Mouse (Mus musculus) midbrain, embryonic 13.5 days (tissue): ENCODE data around the gene Olfr1085. TPM values are rescaled to one million over a fixed set of nuclear protein-coding genes. Genes with fewer than 3 reads are reported as not detected.
"Not testable (repeated sequence)": the region's sequence is repeated elsewhere in the genome, so short reads cannot be mapped to it uniquely, and the experiment has no call there.

Experiments
- ATAC-seq: fragments of 200-750 bp; cut with Nextera tagmentation; 2 replicates; pipeline ENCODE4 v1.8.0; 2017; ENCODE audit warnings: mild to moderate bottlenecking, moderate TSS enrichment, moderate library complexity
- H3K27ac ChIP-seq: fragments of 300-500 bp; sonication (generic); 2 replicates; pipeline ENCODE4 v1.5.1; 2015; ENCODE audit warnings: inconsistent platforms, mild to moderate bottlenecking, moderate library complexity
- H3K27me3 ChIP-seq: fragments of 300-500 bp; sonication (generic); 2 replicates; pipeline ENCODE4 v1.6.1; 2015; ENCODE audit warnings: mild to moderate bottlenecking, inconsistent platforms
- H3K36me3 ChIP-seq: fragments of 300-500 bp; sonication (generic); 2 replicates; pipeline ENCODE4 v1.6.1; 2015; ENCODE audit warnings: mild to moderate bottlenecking, inconsistent platforms
- H3K4me1 ChIP-seq: fragments of 300-500 bp; sonication (generic); replicated peaks from 2 replicates; pipeline ENCODE4 v1.6.1; 2015; ENCODE audit warnings: inconsistent platforms
- H3K4me2 ChIP-seq: fragments of 300-500 bp; sonication (generic); replicated peaks from 2 replicates; pipeline ENCODE4 v1.6.1; 2015; ENCODE audit warnings: moderate library complexity, mild to moderate bottlenecking, inconsistent platforms
- H3K4me3 ChIP-seq: fragments of 300-500 bp; sonication (generic); replicated peaks from 2 replicates; pipeline ENCODE4 v1.5.1; 2015; ENCODE audit warnings: mild to moderate bottlenecking, inconsistent platforms
- H3K9ac ChIP-seq: fragments of 300-500 bp; sonication (generic); replicated peaks from 2 replicates; pipeline ENCODE4 v1.6.1; 2015; ENCODE audit warnings: mild to moderate bottlenecking, inconsistent platforms
- H3K9me3 ChIP-seq: fragments of 300-500 bp; sonication (generic); 2 replicates; pipeline ENCODE4 v1.6.1; 2016; ENCODE audit warnings: mild to moderate bottlenecking, inconsistent platforms
- WGBS: fragments of 180-500 bp; shearing (Covaris S2); methylation state at CpG from one replicate; pipeline ENCODE4 v1.1.7; 2015; 5-methylcytosine and 5-hydroxymethylcytosine counted together
- polyA plus RNA-seq: library from polyadenylated mRNA; unstranded; fragments of >200 nt; fragmentation: Nextera tagmentation; extraction: Ambion mirVana; gene quantifications from 2 replicates; pipeline ENCODE4 v1.2.1, GENCODE M21; 2015

The Olfr1085 gene
- polyA plus RNA-seq: not detected in 2 replicates

DNA sequence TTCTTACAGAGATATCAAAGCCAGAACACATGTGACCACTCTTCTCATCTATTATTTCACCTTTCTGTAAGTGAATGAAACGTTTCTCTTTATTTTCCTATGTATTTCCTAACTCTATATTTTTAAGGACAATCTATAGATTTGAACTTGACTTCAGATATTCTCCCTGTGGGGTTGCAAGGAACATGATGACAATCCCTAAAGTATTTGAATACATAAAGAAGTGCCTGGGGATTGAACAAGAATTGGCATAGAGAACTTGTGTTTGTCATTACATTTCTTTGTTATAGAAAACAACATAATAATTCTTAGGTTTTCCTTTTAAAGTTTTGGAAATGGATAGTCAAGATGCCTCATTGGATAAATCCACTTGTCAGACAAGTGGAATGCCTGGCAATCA lies at the start of gene Olfr1085:
Gene Olfr1085 (minus strand): TSS at position 101 of the 400 bp plus-strand sequence.
- Histone ChIP-seq H3K4me3 (no peak within 1 kb of the TSS), H3K4me1 (no peaks in the 10 kb centered on the region), H3K36me3 (no peaks in the 10 kb centered on the region), H3K9ac (no peak within 1 kb of the TSS), H3K4me2 (no peak within 1 kb of the TSS), H3K9me3 (no peaks in the 10 kb centered on the region), H3K27ac (no peak within 1 kb of the TSS), H3K27me3 (no peaks in the 10 kb centered on the region)
- 33% methylated on average over 1 of the region's 1 CpGs for WGBS
- ATAC-seq: no peak

DNA sequence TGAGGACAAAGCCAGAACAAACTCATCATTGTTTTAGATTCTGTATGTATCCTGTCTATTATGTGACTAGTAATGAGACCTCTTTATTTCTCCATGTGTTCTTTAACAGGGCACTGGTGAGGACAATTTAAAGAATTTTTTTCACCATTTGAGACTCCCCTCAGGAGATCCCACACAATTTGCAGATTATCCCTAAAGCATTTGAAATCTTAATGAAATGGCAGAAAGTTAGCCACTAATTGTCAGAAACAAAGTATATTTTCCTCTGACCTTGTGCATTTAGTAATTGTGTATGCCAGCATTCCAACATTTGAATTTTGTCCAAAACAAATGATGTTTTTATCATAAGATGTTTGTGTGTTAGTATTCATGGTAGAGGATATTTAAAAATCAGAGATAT lies 36.5 kb upstream of the Olfr1085 start, which contains the start of gene Olfr1087:
Gene Olfr1087 (minus strand): TSS at position 101 of the 400 bp plus-strand sequence.
- Histone ChIP-seq H3K27ac (no peak within 1 kb of the TSS), H3K9me3 (no peaks in the 10 kb centered on the region), H3K36me3 (no peaks in the 10 kb centered on the region), H3K27me3 (no peaks in the 10 kb centered on the region), H3K9ac (no peak within 1 kb of the TSS), H3K4me1 (no peaks in the 10 kb centered on the region), H3K4me3 (no peak within 1 kb of the TSS), H3K4me2 (no peak within 1 kb of the TSS)
- no peak for ATAC-seq

DNA sequence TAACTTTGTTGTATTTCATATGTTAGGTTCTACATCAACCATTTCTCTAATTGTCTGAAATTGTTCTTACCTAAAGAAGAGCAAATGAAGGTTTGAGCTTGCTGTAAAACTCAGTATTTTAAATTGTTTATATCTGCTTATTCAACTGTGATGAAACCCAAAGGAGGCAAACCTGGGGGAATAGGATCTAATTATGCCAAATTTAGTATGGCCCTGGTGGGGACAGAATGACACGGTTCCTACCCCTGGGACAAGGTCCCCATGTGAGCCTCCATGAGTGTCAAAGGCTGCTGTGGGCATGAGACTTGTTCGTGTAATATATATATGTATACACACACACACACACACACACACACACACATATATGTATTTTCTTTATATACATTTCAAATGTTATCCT lies 18.2 kb upstream of the Olfr1085 start, which contains the start of gene Olfr1086:
Gene Olfr1086 (minus strand): TSS at position 101 of the 400 bp plus-strand sequence.
- Histone ChIP-seq H3K4me1 (no peaks in the 10 kb centered on the region), H3K27ac (no peak within 1 kb of the TSS), H3K4me3 (no peak within 1 kb of the TSS), H3K9me3 (no peaks in the 10 kb centered on the region), H3K36me3 (no peaks in the 10 kb centered on the region), H3K27me3 (no peaks in the 10 kb centered on the region), H3K9ac (no peak within 1 kb of the TSS), H3K4me2 (no peak within 1 kb of the TSS)
- no peak for ATAC-seq
- WGBS: 79% methylated on average over 2 of the region's 2 CpGs

DNA sequence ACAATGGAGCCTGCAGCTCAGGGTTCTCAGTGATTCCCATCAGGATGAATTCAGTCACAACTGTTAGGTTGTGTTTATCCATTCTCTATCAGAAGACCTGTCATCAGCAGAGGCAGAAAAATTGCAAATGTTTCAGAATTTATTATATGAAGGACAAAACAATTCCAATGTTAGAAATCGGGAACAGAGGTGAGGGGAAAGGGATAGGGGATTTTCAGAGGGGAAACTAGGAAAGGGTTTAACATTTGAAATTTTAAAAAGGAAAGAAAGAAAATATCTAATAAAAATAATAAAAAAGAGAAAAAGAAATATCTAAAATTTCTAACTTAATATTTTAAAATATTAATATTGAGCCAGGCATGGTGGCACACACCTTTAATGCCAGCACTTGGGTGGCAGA lies 22.2 kb downstream of the Olfr1085 start, which contains the start of gene Olfr1084:
Gene Olfr1084 (minus strand): TSS at position 101 of the 400 bp plus-strand sequence.
- 88% methylated on average over 1 of the region's 1 CpGs for WGBS
- ATAC-seq: not testable (repeated sequence)

More for the DNA sequence above, 22.2 kb downstream of the Olfr1085 start, which contains the start of gene Olfr1084:
- H3K27ac ChIP-seq, H3K9ac ChIP-seq, H3K4me2 ChIP-seq, H3K36me3 ChIP-seq, H3K4me3 ChIP-seq, H3K4me1 ChIP-seq, H3K9me3 ChIP-seq, H3K27me3 ChIP-seq: not testable (repeated sequence)

Other genes starting within 250 kb of the Olfr1085 start
- not detected in 2 replicates for gene Olfr1061, start 248.0 kb downstream of the Olfr1085 start, polyA plus RNA-seq
- not detected in 2 replicates for gene Olfr1062, start 235.3 kb downstream of the Olfr1085 start, polyA plus RNA-seq
- gene Olfr1065, start 211.4 kb downstream of the Olfr1085 start, polyA plus RNA-seq: not detected in 2 replicates
- gene Olfr1066, start 205.8 kb downstream of the Olfr1085 start, polyA plus RNA-seq: not detected in 2 replicates
- not detected in 2 replicates for gene Olfr228, start 174.6 kb downstream of the Olfr1085 start, polyA plus RNA-seq
- not detected in 2 replicates for gene Olfr1076, start 153.6 kb downstream of the Olfr1085 start, polyA plus RNA-seq
- gene Olfr1079, start 119.5 kb downstream of the Olfr1085 start, polyA plus RNA-seq: not detected in 2 replicates
- not detected in 2 replicates for gene Olfr1080, start 103.8 kb downstream of the Olfr1085 start, polyA plus RNA-seq
- not detected in 2 replicates for gene Olfr1082, start 63.1 kb downstream of the Olfr1085 start, polyA plus RNA-seq
- not detected in 2 replicates for gene Olfr1084, start 22.3 kb downstream of the Olfr1085 start, polyA plus RNA-seq
- not detected in 2 replicates for gene Olfr1086, start 18.1 kb upstream of the Olfr1085 start, polyA plus RNA-seq
- not detected in 2 replicates for gene Olfr1087, start 36.4 kb upstream of the Olfr1085 start, polyA plus RNA-seq
- not detected in 2 replicates for gene Olfr1089, start 71.7 kb upstream of the Olfr1085 start, polyA plus RNA-seq
- gene Olfr1090, start 97.0 kb upstream of the Olfr1085 start, polyA plus RNA-seq: not detected in 2 replicates
- not detected in 2 replicates for gene Olfr1093, start 120.5 kb upstream of the Olfr1085 start, polyA plus RNA-seq
- gene Olfr141, start 148.0 kb upstream of the Olfr1085 start, polyA plus RNA-seq: not detected in 2 replicates
- not detected in 2 replicates for gene Olfr1094, start 162.6 kb upstream of the Olfr1085 start, polyA plus RNA-seq
- not detected in 2 replicates for gene Olfr1095, start 189.7 kb upstream of the Olfr1085 start, polyA plus RNA-seq
- gene Gm13723, start 212.8 kb upstream of the Olfr1085 start, polyA plus RNA-seq: not detected in 2 replicates
- not detected in 2 replicates for gene Olfr1097, start 230.2 kb upstream of the Olfr1085 start, polyA plus RNA-seq